Mouse (Mus musculus) lung, postnatal 4 days (tissue): Measurements from ENCODE around the gene Med13l.

ENCODE experiments used
- DNase-seq, 2 experiments: peaks; one replicate each; pipeline ENCODE4 v3.0.0; 2021

Gene Med13l

DNA sequence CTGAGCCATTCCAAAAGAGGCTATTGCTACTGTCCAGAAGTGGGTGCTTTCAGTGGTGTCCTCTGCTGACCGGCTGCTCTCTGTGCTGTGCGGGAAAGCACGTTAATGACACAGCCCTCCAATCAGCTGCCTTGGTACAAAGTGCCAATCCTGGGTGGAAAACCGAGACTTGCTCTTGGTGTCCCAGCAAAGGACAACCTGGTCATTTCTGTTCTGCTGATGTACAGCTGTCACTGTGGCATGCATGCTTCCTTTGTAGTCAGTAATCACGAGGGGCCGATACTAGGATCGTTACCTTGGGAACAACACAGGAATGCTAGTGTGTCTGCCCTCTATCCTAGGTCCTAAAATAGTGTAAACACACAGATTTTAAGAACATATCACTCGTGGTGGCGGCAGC lies 142.2 kb downstream of the Med13l start:
- no peak for DNase-seq

DNA sequence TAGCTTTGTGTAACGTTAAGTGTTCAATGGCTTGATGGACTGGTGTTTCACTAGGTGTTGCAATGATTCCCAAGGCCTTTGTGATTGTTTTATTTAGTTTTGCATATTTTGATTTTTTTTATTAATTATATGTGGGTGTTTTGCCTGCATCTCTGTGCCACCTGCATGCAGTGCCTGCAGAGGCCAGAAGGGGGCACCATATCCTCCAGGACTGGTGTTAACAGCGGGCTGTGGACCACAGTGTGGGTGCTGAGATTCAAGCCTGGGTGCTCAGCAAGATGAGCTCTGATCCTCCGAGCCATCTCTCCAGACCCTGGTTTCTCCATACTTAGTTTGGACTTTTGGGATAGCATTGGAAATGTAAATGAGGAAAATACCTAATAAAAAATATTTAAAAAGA lies 143.7 kb downstream of the Med13l start:
- DNase-seq: peak in 1 of 2 experiments; percentile 32

DNA sequence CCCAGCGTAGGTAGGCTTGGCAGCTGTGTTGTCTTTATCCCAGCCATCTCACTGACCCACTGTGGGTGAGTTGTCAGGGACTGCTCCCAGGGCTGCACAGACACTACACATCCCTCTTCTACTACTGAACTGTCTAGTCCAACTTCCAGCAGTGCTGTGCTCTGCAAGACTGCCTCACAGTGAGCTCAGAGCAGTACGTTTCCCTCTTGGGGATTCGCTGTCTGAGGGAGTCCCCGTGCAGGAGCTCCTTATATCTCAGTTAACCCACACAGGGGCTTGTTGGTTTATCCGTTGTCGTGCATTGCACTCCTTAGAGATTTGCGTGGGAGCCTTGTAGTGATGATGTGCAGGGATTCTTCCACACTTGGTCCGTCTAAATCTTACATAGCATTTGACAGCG lies 144.5 kb downstream of the Med13l start:
- no peak for DNase-seq

DNA sequence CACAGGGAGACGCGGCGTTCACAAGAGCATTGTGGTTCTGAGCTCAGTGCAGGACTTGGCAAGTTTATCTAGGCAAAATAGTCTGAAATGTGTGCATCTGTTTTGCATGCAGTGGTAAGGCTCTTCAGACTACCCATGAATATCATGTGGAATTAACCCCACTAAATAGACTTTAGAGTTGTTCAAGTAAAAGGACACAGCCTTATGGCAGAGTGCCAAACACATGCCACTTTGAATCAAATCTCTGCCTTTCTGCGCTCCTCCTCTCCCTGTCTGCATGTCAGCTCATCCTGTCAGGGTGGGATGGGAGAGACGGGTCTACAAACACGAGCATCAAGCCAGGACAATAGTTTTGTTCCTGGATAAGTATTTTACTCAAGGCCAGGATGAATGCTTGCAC lies 145.5 kb downstream of the Med13l start:
- no peak for DNase-seq

DNA sequence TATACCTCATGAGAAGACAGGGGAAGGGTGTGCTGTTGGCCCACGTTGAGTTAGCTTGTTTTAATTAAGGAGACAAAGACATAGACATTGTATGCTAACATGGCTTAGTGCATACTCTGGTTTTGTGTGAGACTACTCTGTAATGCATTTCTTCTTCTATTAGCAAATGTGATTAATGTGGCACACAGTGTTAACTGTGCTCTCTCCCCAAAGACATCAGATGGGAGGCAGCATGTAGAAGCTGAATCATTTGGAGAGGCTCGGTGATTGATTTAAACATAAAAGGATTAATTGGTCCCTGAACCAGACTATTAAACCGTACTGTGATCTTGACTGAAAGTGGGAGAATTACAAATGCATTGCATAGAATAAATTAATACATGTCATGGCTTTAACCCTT lies 145.9 kb downstream of the Med13l start:
- no peak for DNase-seq

DNA sequence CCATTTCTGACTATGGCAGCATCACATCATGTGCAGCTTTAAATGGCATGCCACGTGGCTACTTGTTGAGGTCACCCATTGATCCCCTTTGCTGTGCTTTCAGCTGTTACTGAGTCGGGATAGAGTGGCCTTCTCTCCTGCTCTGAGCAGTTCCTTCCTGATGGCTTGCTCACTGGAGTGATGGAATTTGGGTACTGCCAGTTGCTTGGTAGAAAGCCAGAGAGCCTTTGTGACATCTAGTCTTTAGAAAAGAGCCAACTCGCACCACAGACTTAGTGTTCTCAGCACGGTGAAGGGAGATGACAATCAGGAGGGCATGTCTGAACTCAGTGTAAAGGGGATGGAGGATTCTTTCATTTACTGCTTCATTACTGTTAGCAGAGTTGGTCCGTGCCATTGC lies 147.0 kb downstream of the Med13l start:
- DNase-seq: no peak

DNA sequence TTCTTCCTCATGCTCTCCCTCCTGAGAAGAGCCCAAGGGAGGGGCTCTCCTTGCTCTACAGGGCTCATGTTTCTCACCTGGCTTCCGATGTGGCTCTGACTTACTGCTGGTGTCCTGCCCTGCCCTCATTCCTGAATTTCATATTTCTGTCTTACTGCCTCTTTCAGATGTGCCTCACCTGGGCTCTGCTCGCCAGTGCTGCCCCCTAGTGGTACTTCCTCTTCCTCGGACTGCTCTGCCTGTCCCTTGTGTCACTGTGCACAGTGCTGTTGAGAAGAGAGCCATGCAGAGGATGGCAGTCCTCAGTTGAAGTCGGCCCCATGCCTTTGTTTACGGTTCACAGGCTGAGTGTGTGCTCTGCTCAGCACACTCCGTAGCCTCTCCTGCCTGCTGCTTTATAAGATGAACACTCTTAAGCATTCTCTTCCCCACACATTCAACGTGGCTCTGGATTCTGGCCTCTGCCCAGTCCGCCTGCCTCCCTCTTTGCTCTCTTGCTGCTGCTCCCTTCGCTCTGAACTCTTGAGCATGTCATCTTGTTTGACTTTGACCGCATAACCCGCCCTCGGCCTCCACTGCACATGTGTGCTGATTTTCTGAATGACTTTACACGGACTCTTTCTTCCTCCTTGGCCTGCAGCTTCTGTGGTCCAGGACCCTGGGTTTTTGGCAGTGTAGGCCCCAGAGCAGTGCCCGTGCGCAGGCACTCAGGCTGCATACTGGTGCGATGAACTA lies 147.9 kb downstream of the Med13l start:
- DNase-seq: peak; percentile 66 to 78

DNA sequence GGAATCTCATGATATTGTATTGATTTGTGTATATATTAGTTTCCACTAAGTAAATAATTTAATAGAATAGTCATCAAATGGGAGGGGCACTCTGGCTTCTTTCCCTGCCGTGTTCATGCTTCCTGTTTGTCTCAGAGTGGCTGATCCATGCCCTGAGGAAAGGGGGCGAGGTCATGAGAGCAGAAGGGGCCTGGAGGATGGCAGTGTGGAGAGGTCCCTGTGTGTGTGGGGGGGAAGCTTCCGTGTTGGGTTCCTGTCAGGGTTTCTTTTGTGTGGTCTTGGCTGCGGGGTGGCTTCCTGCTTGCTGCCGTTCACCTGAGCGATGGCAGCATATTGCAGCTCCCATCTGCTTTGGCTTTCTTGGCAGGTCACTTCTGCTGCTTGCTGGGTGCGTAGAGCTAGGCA lies 149.4 kb downstream of the Med13l start:
- DNase-seq: peak; percentile 41 to 72

DNA sequence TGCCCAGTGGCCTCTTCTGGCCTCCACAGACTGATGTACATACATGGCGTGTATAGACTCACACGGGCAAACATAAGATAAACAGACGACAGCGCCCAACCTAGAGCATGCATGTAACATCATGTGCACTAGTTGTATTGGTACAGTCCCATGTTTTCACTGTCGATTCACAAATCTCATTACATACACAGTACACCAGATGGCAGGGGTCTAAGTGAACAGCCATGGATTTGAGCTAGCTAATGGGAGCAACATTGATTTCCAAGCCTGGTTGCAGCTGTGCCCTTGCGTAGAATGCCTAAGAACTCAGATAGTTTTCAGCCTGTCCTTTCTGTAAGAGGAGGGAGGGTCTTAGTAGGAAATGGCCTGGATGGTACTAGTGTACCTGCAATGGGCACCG lies 155.0 kb downstream of the Med13l start:
- DNase-seq: no peak

DNA sequence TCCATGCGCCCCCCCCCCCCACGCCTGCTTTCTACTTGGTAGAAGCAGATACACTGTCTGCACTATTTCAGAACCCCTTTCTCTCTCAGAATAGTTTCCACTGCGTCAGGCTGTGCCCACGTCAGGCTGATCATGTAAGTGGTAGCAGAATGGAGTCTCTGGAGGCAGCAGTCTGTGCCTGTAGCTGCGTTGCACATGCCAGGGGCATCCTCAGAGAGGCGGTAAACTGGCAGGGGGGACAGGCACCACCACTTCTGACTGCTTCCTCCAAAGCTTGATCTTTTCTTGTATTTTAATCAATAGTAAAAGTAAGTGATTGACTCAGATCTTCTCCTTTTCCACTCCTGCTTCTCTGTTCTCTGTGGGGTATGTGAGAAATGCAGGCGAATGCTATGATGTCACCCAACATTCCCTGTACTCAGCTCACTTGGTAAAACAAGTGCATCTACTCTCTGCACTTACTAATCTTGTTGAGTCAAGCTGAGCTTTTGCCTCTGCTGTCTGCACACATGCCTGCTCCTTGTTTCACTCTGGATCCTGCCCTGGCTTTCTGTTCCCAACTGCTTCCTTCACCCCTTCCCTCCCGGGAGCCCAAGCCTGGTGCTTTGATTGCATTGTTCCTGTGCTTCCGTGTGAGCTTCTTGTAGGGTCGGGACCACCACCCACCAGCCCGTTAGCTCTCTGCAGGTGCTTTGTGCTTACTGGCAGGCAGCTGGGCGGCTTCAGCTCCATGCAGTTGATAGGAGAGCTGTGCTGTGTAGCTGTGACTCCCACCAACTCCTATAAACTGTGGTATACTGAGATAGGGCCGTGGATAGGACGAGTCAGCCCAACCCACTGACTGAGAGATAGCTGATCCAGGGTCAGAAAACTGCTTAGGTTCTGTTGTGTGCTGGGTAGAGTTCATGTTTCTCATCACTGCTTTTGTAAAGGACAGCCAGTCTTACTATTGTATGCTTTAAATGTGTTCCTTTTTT lies 156.1 kb downstream of the Med13l start:
- DNase-seq: no peak

DNA sequence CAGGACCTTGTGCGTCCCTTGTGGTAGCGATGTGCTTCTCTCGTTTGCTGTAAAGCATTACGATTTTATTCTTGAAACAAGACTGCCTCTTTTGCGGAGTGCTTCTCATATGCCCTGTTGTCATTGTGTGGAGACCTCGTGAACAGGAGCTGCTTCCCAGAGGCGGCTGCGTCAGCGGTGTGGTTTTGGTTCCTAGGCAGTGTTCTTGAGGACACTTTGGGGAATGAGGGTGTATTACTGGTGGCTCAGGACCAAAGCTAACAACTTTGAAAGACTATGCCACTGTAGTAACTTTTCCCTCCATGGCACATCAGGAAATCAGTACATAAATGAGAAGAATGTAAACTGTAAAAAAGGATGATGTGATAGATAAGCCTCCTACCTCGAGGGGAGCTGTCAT lies 157.0 kb downstream of the Med13l start:
- DNase-seq: no peak

DNA sequence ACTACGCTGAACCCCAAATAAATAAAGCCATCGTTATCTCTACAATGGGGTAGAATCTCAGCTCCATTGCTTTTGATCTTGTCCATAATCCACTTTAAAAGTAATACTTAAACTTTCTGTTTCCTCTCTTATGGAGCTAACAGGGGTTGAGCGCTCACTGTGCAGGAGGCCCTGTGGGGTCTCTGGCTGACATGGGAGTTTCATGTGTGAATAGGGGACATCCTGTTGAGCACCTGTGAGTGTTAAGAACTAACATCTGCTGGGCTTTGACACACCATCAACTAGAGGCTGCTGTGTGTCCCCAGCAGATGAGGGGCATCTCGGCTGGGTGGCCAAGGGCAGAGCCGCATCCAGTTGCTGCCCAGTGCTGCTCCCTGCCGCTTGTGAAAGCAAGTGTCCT lies 157.6 kb downstream of the Med13l start:
- DNase-seq: no peak

DNA sequence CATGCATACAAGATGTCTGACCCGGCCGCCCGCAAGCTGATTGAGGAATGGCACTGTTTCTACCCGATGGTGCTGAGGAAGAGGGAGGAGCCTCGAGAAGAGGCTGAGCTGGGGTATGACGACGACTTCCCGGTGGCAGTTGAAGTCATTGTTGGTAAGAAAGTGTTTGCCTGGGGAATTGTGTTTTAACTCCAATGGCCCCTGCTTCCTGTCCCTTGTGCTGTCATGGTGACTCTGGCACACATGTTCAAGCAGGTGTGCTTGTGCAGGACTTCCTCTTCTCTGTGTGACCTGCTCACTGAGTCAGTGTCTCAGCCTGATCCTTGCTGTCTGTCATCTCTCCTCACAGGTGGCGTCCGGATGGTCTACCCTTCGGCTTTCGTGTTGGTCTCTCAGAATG lies 160.9 kb downstream of the Med13l start:
- DNase-seq: no peak

DNA sequence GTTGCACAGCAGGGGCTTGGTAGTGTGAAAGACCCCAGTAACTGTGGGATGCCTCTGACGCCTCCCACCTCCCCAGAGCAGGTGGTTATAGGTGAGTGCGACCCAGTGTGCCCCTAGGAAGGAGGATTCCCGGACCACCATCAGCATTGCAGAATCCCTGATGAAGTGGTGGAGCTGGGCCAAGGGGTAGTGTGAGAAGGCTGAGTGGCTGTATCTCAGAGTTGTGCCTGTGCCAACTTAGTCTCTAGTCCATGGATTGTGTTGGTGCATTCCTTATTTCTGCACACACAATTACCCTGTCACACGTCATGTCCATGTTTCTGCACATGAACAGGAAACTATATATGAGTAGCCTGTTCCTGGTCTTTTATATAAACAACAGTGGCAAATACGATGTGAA lies 161.4 kb downstream of the Med13l start:
- DNase-seq: no peak

DNA sequence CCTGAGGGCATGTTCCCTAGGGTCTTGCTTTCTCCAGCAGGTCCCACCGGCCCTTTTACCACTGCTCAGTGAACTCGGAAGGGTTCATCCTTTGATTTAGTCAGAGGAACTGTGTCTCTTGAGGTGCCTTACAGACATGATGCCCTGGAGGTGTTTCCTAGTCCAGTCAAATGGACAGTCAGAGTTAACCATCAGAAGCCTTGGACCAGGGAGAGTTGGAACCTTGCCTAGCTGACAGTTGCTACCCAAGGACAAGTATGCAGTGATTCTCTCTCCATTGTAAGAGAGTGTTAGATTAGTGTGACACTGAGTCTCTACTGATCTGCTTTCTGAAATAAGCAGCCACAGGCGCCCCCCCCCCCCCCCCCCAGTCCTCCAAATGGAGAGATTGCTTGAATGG lies 162.0 kb downstream of the Med13l start:
- no peak for DNase-seq

DNA sequence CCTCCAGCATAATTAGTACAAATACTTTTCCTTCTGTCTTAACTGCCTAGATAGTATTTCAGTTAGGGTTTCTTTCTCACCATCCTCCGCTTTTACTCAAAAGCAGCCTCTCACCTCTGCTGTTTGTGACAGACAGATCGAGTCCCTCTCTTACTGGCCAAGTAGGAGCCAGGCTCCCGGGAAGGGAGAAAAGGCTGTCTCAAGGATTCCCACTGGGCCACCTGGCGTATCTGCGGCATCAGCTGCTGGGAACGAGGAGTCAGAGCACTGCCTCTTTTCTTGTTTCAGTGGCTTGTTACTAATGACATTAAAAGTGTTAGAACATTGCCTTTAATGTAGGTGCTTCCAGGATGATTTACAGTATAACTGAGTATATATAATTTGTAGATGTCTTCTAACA lies 164.9 kb downstream of the Med13l start:
- no peak for DNase-seq

DNA sequence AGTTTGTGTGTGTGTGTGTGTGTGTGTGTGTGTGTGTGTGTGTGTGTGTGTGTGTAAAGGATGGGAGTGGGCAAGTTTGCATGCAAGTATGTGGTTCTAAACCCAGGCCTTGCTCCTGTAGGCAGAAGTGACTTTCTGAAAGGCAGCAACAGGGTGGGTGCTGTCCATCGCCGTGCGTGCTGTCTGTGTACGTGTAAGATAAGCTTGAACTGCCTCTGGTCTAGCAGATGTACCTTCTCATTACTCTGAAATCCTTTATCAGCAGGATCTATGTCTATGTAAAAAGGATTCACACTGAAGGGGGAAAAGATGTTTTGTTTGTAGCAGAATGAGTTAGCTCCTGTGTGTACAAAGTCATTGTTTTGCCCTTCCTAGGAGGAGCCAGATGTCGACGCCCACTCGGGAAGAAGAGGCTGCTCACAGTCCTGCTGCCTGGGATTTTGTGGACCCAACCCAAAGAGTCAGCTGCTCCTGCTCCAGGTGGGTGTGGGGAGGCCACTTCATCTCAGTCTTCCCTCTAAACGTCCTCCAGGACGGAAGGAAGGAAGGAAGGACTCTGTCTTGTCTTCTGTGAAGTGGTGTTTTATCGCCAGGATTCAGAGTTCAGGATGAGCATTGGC lies 165.5 kb downstream of the Med13l start:
- DNase-seq: peak; percentile 31 to 76

DNA sequence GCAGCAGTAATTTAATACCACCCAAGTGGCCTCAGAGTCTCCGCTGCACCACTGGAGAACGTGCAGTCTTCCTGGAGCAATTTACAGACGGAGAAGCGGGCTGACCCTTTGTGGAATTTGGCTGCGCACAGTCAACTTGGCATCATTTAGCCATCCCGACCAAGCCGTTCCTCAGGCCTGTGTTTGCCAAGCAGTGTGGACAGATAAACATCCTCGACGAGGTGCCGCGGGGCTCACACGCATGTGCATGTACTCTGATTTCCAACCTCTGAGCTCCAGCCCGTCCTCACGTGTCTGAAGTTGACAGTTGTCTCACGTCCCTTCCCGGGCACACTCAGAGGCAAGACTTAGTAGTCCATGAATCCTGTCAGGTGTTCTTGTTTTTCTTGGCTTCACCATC lies 166.9 kb downstream of the Med13l start:
- peak; percentile 20 to 59 for DNase-seq

DNA sequence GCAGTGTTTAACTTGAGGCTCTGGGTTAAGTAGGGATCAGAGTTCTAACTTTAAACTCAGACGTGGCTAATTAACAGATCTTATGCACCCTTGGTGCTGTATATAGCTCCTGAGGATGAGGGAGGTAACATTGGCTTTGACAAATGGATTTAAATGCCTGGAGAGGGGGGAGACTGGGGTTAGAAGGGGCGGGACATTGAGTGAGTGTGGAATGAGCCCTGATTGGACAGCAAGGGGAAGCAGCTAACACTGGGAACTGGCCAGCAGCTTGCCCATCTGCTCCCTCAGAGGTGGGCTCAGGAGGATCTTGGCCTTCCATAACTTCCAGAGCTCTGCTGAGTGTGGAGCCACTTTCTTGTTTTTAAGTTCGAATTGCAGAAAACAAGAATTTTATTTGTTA lies 171.7 kb downstream of the Med13l start:
- no peak for DNase-seq

DNA sequence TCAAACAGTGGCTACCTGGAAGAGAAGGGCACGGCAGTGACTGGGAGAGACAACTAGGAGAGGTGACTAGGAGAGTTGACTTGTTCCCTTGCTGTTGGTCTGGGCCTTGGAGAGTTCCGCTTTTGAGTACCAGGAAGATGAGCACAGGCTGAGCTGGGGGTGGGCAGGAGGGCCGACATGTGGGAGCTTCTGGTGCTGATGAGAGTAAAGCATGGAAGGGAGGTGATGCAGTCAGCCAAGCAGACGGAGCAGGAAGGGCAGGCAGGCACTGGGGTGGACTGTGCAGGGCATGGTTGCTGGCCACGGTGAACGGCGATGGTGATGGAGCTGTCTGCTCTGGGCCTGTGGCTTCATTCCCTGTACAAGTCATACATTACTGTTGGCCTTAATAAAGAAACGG lies 172.2 kb downstream of the Med13l start:
- DNase-seq: no peak

DNA sequence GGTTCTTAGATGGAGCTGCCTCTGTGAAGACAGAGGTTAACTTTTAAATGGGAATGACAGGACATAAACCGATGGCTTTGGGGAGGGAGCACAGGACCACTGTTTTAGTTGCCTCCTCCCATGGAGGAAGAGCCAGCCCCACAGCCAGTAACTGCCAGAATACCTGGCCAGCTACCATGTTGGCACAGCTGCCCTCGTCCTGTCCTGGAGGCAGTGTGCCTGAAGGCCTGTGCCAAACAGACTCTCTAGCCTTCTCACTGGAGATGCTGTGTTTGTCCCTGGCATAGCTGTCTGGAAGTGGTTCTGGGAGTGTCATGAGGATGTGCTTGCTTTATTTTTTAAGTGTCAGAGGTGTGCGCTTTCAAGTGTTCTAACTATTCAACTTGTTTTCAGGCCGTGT lies 173.1 kb downstream of the Med13l start:
- DNase-seq: no peak

DNA sequence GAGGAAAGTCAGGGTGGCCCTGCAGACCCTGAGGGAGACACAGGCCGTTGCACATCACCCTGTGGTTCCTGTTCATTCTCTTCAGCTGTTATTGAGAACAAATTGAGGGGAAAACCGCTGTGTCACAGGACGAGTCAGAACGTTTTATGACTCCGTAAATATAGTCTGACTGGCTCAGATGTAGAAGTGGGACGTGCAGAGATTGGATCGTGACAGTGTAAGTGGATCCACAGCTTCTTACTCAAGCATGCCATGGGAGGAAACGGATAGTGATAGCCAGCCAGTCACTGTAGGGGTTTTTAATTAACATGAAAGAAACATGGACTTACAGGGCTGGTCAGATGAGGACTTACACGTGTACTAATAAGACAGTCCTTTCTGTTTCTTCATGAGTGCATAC lies 174.0 kb downstream of the Med13l start:
- no peak for DNase-seq

DNA sequence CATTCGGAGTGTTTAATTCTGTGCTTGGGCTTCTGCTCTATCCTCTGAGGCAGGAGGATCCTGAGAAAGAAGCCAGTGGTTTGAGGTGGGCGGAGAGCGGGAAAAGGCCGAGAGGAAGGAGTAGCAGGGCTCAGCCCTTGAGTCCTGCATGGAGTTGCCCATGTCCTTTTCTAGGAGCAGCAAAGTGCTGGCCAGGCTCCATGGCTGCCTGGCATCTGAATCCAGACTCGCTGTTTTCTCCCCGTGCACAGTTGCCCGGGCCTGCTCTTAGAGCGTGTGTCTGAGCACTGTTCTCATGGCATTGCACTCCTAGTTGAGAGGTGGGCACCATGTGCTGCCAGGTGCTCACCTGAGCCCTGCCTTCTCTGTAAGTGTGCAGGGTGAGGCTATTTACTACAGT lies 175.3 kb downstream of the Med13l start:
- DNase-seq: no peak

DNA sequence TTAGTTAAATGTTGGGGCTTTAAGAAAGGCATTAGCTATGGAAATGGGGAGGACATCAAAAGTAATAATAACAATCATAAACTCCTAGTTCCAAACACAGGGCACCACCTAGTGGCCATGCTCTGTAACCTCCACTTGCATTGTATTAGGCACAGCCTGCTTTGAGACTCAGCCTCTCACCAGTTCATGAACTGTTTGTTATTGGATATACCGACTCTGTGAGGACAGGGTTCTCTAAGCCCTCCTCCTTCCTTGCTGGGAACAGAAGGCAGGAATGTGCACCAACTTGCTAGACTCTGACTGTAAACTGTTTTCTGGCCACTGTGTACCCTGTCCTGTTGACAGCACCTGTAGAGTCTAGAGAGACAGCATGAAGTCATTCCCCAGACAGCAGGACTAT lies 177.1 kb downstream of the Med13l start:
- peak in 1 of 2 experiments; percentile 76 for DNase-seq
